Mouse (Mus musculus) Muller cell, postnatal 12 days (primary cell): ENCODE results near the gene Cd5.

Experiments used
- DNase-seq: peaks from one replicate; pipeline ENCODE4 v3.0.0-alpha.2; 2015; ENCODE audit errors: inconsistent ontology term

Gene Cd5

DNA sequence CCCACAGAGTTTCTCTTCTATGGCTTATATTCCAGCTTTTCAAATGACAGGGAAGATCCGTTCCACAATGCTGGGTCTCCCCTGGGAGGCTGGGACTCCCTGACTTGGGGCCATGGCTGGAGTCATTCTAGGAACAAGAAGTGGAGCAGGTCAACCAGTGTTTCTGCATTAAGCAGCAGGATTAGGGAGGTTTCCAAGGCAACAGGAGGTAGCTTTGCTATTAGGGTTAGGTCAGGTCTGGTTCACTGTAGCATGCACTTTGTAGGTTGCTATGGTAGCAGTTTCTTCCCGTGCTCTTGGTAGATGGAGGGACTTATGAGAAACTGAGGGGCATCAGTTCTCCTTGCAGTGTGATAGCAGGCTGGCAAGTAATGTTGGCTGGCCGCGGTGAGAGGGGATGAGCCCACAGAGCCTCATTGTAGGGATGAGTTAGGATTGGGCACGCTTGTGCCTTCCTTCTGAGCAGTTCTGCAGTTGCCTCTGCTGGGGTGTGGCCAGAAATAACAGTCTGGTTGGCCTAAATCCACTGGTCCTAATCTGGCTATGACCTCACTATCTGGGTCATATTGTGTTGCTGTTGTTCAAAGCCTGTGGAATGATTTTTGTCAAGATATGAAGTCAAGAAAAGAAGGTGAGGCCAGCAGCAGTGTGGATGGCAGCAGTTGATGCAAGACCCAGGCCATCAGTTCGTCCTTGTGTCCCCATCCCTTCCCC lies 37.6 kb downstream of the Cd5 start:
- DNase-seq: peak; percentile 28

DNA sequence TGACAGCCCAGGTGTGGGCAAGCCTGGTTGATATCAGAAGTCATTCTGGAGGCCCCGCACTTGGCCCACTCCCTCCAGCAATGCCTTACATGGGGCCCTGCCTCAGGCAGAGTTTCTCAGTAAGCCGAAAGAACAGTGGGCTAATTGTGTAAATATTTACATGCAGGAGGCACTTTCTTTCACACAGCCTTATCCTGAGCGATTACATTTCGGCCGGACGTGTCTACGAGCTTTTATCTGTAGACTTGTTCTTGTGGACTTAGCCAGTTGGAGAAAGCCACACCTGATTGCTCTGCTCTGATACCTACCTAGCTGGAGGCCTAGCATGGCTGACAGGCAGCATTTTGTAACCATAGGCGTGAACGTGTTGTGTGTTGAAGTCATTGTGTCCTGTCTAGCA lies 39.0 kb downstream of the Cd5 start:
- DNase-seq: no peak

DNA sequence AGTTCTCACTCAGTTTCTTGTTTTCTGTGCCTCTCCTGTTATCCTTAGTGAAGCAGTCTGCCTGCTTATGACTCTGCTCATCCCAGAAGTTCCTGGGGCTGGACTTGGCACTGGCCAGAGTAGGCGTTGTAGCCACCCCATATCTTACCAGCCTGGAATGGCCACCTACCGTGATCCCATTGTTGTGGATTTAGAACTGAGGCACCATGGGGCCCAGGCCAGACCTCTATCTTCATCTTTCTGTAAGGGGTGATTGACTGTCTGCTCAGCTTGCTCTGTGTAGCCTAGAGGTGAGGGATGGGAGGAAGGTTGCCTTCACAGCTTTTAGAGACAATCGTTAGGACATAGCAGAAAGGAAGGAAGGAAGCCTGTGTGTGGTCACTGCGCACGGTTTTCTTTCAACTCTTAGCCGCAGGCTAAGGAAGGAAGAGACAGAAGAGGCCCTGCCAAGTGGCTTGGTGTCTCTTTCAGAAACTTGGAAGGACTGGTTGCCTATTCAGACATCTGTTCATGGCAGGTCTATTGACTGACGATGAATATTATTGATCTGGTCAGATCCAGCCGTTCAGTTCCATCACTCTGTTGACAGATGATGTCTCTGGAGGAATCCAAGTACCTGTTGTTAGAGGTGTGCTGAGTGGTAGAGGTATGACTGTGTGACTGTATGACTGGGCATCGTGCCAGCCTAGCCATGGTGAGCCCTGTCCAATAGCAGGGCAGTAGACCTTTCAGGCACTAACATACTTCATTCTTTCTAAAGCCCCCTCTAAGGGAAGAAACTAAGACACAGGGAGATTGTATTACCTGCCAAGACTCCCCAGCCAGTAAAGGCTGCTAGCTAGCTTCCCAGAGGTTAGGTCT lies 40.4 kb downstream of the Cd5 start:
- peak; percentile 62 for DNase-seq

DNA sequence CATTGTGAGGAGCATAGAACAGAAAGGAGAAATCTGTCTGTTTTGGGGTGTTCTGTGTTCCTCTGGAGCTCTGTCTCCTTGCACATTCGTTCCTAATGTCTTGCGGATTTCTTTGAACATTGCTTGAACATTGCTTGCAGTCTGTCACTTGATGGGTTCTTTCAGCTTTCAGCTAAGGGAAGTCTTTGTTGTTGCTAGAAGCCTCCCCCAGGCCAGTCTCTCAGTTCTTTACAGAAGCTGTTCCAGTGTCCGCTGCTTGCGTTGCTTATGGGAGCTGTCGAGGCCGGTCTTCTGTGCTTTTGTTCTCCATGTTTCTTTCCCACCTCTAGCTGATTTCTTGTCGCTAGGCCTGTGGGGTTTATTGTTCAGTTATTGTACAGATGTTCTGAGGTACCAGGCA lies 43.0 kb downstream of the Cd5 start:
- DNase-seq: no peak

DNA sequence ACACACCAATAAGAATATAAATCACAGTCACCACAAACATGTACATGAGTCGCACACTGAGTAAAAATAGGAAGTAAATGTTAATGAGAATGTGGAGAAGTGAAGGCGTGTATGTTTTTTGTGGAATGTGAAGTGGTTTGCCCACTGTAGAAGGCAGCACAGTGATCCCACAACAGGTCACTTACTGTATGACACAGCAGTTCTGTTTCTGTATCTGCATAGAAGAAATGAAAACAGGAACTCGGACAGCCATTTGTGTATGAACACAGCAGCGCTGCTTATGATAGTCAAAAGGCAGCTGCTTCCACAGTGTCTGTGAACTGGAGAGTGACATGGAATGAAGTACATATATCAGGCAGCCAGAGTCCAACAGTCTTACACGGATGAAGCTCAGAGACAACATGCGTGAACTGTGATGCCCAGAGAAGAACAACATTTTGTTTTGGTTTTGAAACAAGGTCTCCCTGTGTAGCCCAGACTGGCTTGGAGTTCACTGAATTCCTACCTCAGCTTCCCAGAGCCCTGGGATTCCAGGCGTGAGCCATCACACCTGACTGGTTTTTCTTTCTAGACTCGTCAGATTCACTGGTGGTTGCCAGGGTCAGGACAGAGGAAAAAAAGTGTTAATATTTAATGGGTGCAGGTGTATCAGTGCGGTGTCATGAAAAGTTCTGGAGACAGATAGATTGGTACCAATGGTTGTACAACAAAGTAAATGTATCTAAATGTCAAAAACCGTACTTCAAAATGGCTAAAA lies 44.7 kb downstream of the Cd5 start:
- no peak for DNase-seq

DNA sequence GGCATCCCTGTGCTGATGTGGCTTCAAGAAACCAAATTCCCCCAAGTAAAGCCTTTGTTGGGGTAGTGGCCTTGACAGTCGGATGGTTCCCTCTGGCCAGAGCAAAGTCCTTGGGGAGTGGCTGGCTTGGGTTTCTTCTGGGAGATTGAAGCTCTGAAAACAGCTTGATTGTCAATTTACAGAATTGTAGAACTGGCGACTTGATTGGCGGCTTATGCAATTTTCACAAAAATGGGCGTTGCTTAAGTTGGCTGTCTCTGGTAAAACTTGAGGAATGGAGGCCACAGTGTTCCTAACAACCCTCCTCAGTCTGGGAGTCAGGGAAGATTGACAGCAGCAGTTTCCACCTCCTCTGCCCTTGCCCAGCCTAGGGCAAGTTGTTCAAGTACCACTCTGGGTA lies 46.4 kb downstream of the Cd5 start:
- DNase-seq: no peak

DNA sequence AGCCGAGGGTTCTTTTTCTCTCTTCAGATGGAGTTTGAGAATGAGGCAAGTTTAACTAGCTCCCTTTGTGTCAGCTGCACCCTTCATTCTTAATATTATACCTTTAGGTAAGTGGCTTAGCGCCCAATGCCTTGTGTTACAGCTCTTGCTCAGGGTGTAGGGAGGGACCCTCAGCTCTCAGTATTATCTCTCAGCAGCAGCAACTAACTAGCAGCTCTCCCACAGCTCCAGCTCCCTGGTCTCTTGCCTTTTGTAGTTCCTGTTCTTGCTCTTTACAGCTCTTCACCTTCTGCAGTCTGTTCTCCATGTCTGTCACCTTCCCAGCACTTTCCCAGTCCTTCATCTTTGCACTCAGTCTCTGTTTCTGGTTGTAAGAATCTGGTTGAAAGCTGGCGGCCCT lies 47.1 kb downstream of the Cd5 start:
- no peak for DNase-seq

DNA sequence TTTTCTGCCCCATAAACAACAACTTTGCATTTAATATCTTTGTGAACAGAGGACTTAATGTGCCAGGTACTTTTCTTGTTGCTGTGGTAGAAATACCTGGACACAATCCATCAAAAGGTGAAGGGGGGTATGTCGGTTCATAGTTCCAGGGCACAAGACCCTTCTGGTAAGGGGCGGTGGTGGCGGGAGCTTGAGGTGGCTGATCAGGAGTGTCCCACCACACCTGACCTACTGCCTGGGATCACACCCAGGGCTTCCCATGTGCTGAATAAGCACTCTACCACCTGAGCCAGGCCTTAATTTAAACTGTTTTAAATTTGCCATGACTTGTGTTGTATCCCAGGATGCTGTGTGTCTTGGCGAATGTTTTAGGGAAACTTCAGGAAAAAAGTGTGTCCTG lies 47.7 kb downstream of the Cd5 start:
- no peak for DNase-seq

DNA sequence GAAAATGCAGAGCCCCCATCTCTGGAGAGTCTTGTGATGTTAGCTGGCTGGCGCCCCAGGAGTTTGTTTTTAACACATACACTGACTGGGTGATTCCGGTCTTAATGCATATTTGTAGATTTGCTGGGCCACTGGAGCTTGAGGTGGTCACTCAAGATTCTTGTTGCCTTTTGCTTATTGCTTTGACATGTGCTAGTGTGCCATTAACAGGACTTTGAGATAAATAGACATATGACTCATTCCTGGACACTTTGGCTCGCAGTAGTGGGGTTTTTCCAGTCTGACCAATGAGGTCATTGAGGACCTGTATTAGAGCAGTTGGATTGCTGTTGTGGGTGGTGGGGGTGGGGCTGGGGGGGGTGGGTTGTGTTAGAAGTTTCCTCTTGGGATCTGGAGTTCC lies 48.5 kb downstream of the Cd5 start:
- peak; percentile 72 for DNase-seq

DNA sequence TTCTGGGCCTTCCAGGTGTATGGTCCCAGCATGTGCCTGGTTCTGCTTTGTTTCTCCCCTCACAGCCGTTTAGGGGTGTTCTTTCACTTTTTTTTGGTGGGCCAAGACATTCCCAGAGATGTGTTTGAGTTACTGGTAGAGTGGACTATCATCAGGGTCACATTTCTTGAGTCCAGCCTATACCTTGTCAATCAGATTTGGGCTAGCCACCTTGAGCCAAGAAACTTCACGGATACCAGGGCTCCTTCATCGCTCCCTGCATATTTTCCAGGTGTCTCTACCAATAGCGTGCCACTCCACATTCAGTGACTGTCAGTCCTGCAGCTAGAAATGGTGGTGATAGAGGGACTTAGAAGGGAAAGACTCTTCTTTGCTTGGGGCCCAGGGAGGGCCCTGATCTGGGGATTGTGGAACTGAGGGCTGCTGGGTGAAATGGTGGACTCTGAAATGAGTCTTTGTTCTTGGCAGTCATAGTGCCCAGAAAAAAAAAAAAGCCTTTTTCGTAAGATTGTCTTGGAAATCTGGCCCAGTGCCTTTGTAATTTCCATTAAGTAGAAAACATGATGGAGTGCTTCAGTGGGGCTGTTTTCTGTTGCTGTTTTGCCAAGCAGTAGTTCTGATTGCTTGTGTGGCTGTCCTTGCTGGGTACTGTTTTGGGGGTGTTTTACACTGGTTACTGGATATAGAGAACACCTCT lies 49.2 kb downstream of the Cd5 start:
- peak; percentile 50 for DNase-seq

DNA sequence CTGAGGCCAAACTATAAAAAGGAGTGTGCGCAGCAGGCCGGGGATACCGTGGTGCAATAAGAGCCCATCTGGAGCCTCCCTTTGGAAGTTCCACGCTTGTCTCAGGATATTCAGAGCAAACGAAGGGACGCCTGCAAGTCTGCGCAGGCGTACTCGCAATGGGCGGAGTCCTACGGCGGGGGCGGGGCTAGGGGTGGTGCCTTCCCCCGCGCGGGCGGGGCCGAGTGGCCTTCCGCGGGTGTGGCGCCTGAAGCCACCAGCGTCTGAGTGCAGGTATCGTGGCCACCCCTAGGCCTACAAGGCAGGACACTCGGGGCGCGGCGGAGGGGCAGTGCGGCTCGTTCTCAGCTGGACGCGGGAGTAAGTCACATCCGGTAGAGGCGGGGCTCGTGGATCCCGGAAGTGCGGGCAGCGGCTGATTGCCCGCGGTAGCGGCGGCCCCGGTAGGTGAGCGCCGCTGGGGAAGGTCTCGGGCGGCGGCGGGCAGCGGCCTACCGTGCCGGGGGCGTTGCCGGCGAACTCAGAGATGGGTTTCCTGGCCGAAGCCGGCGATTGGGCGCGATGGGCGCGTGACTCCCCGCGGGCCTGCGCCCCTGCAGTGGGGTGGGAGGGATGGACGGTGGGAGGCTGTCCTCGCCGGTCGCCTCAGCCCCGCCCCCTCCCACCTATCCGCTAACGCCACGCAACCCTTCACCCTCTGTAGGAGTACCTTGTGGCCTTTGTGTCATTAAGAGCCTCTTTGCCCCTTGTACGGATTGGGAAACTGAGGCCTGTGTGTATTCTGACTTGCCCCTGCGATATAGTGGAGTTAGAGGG lies 50.1 kb downstream of the Cd5 start, which contains the start of gene Vps37c:
Gene Vps37c, plus strand, starts transcription at position 199 of the 816 bp plus-strand sequence.
- peak; percentile 96 for DNase-seq

DNA sequence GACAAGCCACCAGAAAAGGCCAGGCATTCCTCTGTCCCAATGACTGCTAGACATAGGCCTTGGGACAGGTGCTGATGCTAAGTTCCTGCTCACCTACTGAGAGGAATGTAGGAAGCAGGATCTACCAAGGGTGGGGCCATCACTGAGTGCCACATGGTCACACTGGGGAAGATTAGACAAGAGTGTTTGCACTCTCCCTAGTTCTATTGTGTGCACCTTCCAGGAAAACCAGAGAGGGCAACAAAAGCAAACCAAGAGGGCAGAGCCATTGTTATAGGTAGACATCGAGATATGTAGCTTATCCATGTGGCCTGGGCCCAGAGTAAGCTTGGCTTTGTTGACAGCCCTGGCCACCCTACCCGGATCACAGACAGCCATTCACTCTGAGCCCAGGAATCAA lies 53.1 kb downstream of the Cd5 start:
- DNase-seq: no peak

DNA sequence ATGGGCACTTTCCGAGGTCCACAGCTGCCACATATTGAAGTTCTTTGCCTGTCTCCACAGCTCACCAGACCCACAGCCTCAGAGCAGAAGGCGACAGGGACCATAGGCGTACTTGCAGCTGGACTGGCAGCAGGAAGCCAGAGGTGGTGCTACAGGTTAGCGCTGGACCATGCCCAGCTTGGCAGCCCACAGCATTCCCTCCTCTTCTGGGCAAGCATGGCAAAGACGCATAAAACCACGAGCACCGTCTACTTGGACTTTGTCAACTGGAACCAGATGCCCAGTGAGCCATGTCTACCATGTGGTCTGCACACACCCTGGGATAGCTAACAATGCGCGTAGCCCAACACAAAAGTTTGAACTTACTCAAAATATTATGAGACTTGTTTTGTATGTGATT lies 53.7 kb downstream of the Cd5 start:
- DNase-seq: no peak

DNA sequence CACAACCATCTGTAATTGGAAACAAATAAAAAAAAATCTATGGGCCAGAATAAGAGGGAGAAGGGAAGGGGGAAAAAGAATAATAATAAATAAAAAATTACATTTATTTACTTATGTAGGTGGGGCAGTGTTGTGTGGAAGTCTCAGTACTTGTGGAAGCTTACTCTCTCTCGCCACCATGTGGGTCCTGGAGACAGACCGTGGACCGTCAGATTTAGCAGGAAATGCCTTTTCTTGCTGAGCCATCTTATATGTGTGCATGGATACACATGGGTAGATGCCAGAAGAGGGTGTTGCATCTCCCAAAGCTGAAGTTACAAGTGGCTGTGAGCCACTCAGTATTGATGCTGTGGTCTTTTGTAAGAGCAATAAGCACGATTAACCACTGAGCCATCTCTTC lies 57.2 kb downstream of the Cd5 start:
- no peak for DNase-seq

DNA sequence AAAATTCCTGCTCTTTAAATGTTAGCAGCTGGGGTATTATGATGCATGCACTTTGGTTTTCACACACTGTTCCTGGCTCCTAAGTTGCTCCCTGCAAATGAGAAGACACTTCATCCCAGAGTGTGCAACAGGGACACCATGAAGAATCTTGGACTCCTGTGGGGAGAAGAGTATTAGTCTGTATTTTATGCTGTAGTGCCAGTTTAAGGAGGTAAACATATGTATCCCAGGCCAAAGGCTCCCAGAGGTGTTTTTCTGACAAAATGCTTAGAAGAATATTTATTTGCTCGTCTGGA lies 60.1 kb downstream of the Cd5 start:
- DNase-seq: no peak

DNA sequence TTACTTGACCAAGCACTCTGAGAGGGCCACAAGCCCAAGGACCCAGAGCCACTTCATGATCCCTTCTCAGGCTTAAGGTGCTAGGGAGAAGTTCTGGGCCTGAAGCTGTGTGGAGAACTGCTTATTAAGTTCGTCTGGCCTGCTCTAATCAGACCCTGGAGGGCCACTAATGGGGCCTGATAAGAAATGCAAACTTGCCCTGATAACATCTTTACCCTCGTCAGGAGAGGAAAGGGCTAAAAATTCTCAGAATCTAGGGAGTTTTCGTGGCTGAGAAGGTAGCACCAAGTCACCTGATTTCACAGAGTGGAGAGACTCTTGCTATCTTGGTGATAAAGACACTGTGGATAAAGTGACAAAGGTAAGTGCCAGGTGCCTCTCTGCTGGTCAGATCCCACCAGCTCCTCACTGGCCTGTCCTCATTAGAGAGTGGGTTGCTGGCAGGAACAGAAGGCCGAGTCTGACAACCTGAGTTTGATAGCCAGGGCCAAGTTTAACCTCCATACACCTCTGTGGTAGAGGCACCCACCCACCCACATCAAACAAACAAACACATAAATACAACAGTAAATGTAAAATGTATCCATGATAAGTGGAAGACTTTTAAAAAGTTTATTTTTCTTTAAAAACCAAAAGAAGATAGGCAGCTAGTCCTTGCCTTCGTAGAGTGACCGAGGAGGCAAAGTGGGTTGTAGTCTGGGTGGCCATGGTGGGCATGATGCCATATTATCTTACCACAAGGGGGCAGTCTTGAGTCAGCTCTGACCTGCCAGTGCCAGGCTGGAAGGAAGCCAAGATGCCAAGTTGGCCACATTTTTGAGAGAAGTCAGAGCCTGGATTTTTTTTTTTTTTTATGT lies 60.7 kb downstream of the Cd5 start, which contains the start of gene Pga5:
Gene Pga5, minus strand, starts transcription at position 157 of the 857 bp plus-strand sequence.
- peak; percentile 79 for DNase-seq

DNA sequence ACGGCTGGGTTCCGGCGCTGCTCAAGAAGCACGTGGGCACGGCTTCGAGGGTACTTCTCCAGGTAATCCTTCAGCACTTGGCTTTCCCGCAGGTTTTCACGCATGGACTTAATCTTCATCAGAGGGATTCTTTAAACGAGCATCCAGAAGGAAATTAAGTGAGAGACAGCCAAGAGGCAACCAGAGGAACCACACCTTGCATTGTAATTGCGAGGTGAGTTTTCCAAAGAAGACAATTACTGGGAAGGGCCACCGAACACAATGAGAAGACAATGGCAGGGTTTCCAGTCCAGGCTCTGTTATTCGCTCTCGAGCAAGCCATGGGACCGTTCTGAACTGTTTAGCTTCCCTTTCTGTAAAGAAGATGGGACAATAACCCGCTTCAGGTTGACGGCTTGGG lies 62.1 kb downstream of the Cd5 start:
- DNase-seq: no peak

DNA sequence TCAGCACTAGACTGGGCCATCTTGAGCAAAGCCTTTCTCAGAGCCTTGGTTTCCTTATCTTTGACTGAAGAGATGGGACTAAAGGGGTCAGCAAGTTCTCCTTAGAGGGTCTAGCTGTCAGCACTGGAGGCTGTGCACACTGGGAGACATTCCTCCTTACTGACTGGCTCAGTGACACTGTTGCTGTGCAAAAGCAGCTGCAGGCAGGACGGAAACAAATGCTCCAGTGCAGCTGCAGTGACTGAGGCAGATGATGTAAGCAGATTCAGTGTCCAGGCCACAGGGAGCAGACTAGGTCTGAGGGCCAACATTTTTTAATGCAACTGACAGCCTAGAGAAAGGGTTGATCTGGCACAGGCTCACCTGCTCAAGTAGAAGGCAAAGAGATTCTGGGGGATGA lies 65.5 kb downstream of the Cd5 start:
- no peak for DNase-seq

DNA sequence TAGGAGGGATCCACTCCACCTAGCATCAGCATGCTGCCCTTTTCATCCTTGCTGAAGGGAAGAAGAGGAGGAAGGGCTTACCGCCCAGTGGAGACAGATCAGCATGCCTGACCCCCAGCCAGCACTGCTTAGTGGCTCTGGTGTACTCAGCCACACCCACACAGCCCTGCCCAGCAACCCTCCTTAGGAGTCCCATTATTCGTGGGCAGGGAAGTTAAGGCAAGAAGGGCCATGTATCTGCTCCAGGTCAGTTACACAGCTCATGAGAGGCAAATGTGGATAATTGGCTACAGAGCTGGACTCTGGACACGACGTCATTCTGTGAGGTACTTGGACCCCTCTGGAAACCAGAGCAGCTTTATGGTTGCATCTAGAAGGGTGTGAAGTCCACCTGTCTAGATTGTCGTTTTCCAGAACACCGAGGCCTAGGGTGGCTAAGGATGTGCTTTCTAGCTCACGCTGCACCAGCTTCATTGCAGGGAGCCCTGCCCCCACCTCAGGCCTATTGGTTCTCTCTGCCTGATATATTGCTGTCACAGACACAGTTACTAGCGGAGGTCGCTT lies 66.9 kb downstream of the Cd5 start:
- DNase-seq: no peak

DNA sequence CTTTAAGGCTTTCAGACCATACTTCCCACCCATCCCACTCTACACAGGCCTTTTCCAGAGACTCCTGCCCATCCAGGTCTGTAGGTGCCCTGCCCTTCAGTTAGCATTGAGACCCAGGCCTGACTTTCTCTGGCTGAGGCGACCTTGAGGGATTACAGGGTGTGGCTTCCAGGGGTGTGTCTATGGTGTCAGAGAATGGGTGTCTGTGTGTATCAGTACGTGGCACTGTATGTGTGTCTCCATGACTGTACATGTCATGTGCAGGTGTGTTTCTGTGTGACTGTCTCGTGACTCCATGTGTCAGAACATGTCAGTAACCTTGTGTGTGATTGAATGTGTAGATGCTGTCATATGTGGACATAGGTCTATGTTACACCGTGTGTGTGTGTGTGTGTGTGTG lies 67.5 kb downstream of the Cd5 start:
- no peak for DNase-seq
